7 mouse cellular contexts compared by ENCODE assay signal in genomic region chr12:54163166-54163565, GRCm38 (mm10). TPM values are rescaled to one million over a fixed set of nuclear protein-coding genes. Genes with fewer than 3 reads are reported as not detected.
DNase-seq lines count a peak whose midpoint lies in the region; ATAC-seq and TF ChIP-seq lines count a peak whose summit lies in the region.

No protein-coding gene starts in this region.

- H3K4me3 ChIP-seq in E14TG2a.4 (replicated peaks; ENCODE audit: low read length) (peak overlapping the region; percentile 73), MEL (ENCODE audit: control insufficient read depth in 1 of 2, insufficient read depth in 1 of 2, low read depth in 2 of 2, low read length in 2 of 2) (peak overlapping the region; percentile 26 to 27), macrophage (ENCODE audit: inconsistent target) (no peak overlapping the region)
- H3K4me3 ChIP-seq in hindbrain, embryonic 13.5 days, result peak overlapping the region; percentile 24
- H3K4me3 ChIP-seq in cerebellum, adult 2 months (replicated peaks; ENCODE audit: insufficient read depth, low read depth, low read length), result no peak overlapping the region

- H3K27me3 ChIP-seq in E14TG2a.4 (ENCODE audit: insufficient read depth, low read length) (no peaks in the 10 kb centered on the region), MEL (ENCODE audit: control insufficient read depth in 1 of 2, insufficient read depth in 2 of 2, low read length in 2 of 2) (no peaks in the 10 kb centered on the region)
- peaks cover 41% of the 10 kb centered on the region for H3K27me3 ChIP-seq in hindbrain, embryonic 13.5 days
- H3K27me3 ChIP-seq in cerebellum, adult 2 months (ENCODE audit: control insufficient read depth, insufficient read depth, low read length), result peaks cover 3% of the 10 kb centered on the region; the same call in 1 of the 2 replicates

- H3K27ac ChIP-seq in MEL (ENCODE audit: control insufficient read depth, low read depth, low read length), result peak overlapping the region; percentile 55
- no peak overlapping the region for H3K27ac ChIP-seq in hindbrain, embryonic 13.5 days
- peak overlapping the region; percentile 42 for H3K27ac ChIP-seq in macrophage
- H3K27ac ChIP-seq in cerebellum, adult 2 months (ENCODE audit: insufficient read depth, low read length), result no peak overlapping the region

- H3K36me3 ChIP-seq in E14TG2a.4 (ENCODE audit: insufficient read depth, low read length), result peaks cover 17% of the 10 kb centered on the region
- H3K36me3 ChIP-seq in MEL (ENCODE audit: control insufficient read depth in 1 of 2, insufficient read depth in 2 of 2, low read length in 2 of 2), result peaks cover 0 to 13% of the 10 kb centered on the region in 2 experiments; a peak in 2 of 4 replicates
- no peaks in the 10 kb centered on the region for H3K36me3 ChIP-seq in hindbrain, embryonic 13.5 days
- no peaks in the 10 kb centered on the region for H3K36me3 ChIP-seq in macrophage (ENCODE audit: inconsistent target)

- H3K9ac ChIP-seq in MEL (ENCODE audit: control insufficient read depth, low read depth, low read length, poor library complexity, severe bottlenecking), result peak overlapping the region; percentile 32; the same call in 1 of the 2 replicates
- 0 out of 2 replicates have a peak overlapping the region, but pooled peaks have one; percentile 20 for H3K9ac ChIP-seq in hindbrain, embryonic 13.5 days

- no peak for TF ChIP-seq EP300 in MEL (IDR thresholded peaks at IDR 0.05; ENCODE audit: low read depth in 1 of 2, low read length in 2 of 2)

- no peaks in the 10 kb centered on the region for H3K79me2 ChIP-seq in MEL (ENCODE audit: control insufficient read depth, insufficient read depth, low read length, poor library complexity)
- H3K79me2 ChIP-seq in macrophage (ENCODE audit: inconsistent target), result no peaks in the 10 kb centered on the region

- peak; percentile 50 for DNase-seq in MEL (ENCODE audit: low read depth, low spot score)
- no peak for DNase-seq in cerebellum, adult 2 months
- no peak for DNase-seq in left cerebral cortex, postnatal 10 days (ENCODE audit: extremely low spot score in 1 of 2, low spot score in 2 of 2)
- no peak for DNase-seq in right cerebral cortex, postnatal 10 days (ENCODE audit: low spot score in 2 of 2)

- no peak for TF ChIP-seq RAD21 in MEL (IDR thresholded peaks at IDR 0.05; ENCODE audit: low read depth, low read length)

- H3K9me3 ChIP-seq in E14TG2a.4 (ENCODE audit: low read length) (peaks cover 20% of the 10 kb centered on the region), MEL (replicated peaks; ENCODE audit: insufficient read depth, low read length) (no peaks in the 10 kb centered on the region)
- no peaks in the 10 kb centered on the region for H3K9me3 ChIP-seq in hindbrain, embryonic 13.5 days

- TF ChIP-seq CTCF in E14TG2a.4 (conservative IDR thresholded peaks at IDR 0.05; ENCODE audit: low read length) (no peak), MEL (IDR thresholded peaks at IDR 0.05 in 2 of 3, conservative IDR thresholded peaks at IDR 0.05 in 1 of 3; ENCODE audit: control insufficient read depth in 1 of 3, insufficient read depth in 1 of 3, low read depth in 2 of 3, low read length in 3 of 3, poor library complexity in 1 of 3, severe bottlenecking in 1 of 3) (no peak)
- TF ChIP-seq CTCF in cerebellum, adult 2 months (IDR thresholded peaks at IDR 0.05; ENCODE audit: borderline replicate concordance, insufficient read depth, low read depth, low read length), result no peak

- TF ChIP-seq POLR2A in MEL (IDR thresholded peaks at IDR 0.05; ENCODE audit: control insufficient read depth in 1 of 2, insufficient read depth in 1 of 2, low read depth in 1 of 2, low read length in 2 of 2, poor library complexity in 1 of 2), result no peak
- no peak for TF ChIP-seq POLR2A in cerebellum, adult 2 months (IDR thresholded peaks at IDR 0.05; ENCODE audit: borderline replicate concordance, insufficient read depth, low read length)

- intact Hi-C loops in left cerebral cortex, postnatal 10 days (cut with DNase I), result no loop called here

- 21% methylated on average over 4 of the region's 4 CpGs for WGBS in hindbrain, embryonic 13.5 days
- 33% methylated on average over 4 of the region's 4 CpGs for WGBS in macrophage (ENCODE audit: missing documents)
- whole genome bisulfite sequencing in cerebellum, adult 2 months, result 26% methylated on average over 4 of the region's 4 CpGs

- H3K4me1 ChIP-seq in E14TG2a.4 (replicated peaks; ENCODE audit: low read depth, low read length) (peaks cover 62% of the 10 kb centered on the region), MEL (ENCODE audit: control insufficient read depth in 1 of 2, insufficient read depth in 2 of 2, low read length in 2 of 2) (peaks cover 16 to 22% of the 10 kb centered on the region in 2 experiments)
- peaks cover 23% of the 10 kb centered on the region for H3K4me1 ChIP-seq in hindbrain, embryonic 13.5 days (replicated peaks)
- H3K4me1 ChIP-seq in cerebellum, adult 2 months (ENCODE audit: control insufficient read depth, insufficient read depth, low read length), result no peaks in the 10 kb centered on the region

- peak overlapping the region; percentile 52 for H3K4me2 ChIP-seq in hindbrain, embryonic 13.5 days

- ATAC-seq in hindbrain, embryonic 13.5 days (ENCODE audit: low FRiP score), result no peak

TF ChIP-seq in MEL, 35 proteins besides CTCF, POLR2A, EP300 and RAD21:
- TF ChIP-seq USF2 (IDR thresholded peaks at IDR 0.05; ENCODE audit: borderline replicate concordance in 1 of 2, insufficient read depth in 1 of 2, low read depth in 1 of 2, low read length in 2 of 2) (no peak), CHD1 (IDR thresholded peaks at IDR 0.05; ENCODE audit: low read depth, low read length) (0 out of 2 replicates have a peak, but pooled peaks have one; percentile 27)

RNA-seq across cellular contexts. Expression of gene Egln3, which starts 40.5 kb away (rescaled TPM):
- total RNA-seq in MEL (2012; rRNA removed), result 3.2 and 13.9 TPM in 2 replicates
- 10 to 100 TPM in 1 of 2 experiments, not detected in 1; 30.1 TPM for polyA plus RNA-seq in MEL (2012; ENCODE audit: insufficient read depth in 1 of 2, insufficient read length in 2 of 2, low read depth in 1 of 2, low replicate concordance in 2 of 2, missing spikeins in 1 of 2)
- 4.7 and 5.8 TPM in 2 replicates for polyA plus RNA-seq in hindbrain, embryonic 13.5 days (2015; fragmentation: Nextera tagmentation; extraction: Ambion mirVana)
- total RNA-seq in macrophage (2018; cell fraction: chromatin; rRNA removed), result under 1 TPM in 1 of 26 experiments, not detected in 25; 0.47 TPM
- under 1 TPM in 20 of 26 experiments, not detected in 6; 0.04 to 0.47 (median 0.24) TPM for total RNA-seq in macrophage (2018; cell fraction: cytosol; rRNA removed)
- under 1 TPM in 2 of 26 experiments, not detected in 24; 0.23 to 0.24 TPM for total RNA-seq in macrophage (2018; cell fraction: nucleus; rRNA removed)
- polyA plus RNA-seq in macrophage (2018), result 0.15 to 0.23 TPM (median 0.17 TPM) in 3 replicates
- 5.5 and 6.5 TPM in 2 replicates for polyA plus RNA-seq in cerebellum, adult 2 months (2012; rRNA removed)
- total RNA-seq in left cerebral cortex, postnatal 10 days (2021), result 10 to 100 TPM; 12.2 to 13.6 TPM

Comparison
In these comparisons a context has a peak if more than half of its experiments do, and no peak if none do; other contexts are left out.
1. H3K4me3 ChIP-seq: peak in E14TG2a.4 (single experiment), MEL (2 of 2) and hindbrain, embryonic 13.5 days (single experiment); none in macrophage (single experiment) and cerebellum, adult 2 months (single experiment).
2. H3K27ac ChIP-seq: peak in MEL (single experiment) and macrophage (single experiment); none in hindbrain, embryonic 13.5 days (single experiment) and cerebellum, adult 2 months (single experiment).